Mouse (Mus musculus) gastrocnemius, adult 2 months (tissue): ENCODE data around the gene Aagab. TPM values are rescaled to one million over a fixed set of nuclear protein-coding genes. Genes with fewer than 3 reads are reported as not detected.
A peak's percentile ranks its signal among the peaks of the same experiment; 100 is the strongest.

ENCODE experiments used
- DNase-seq: peaks from one replicate; pipeline ENCODE4 v3.0.0; 2022
- H3K27ac ChIP-seq: fragments of 200-600 bp; 2 replicates; pipeline ENCODE4 v1.8.1; 2022; ENCODE audit warnings: mild to moderate bottlenecking
- H3K4me3 ChIP-seq: fragments of 200-600 bp; 2 replicates; pipeline ENCODE4 v1.8.1; 2022; ENCODE audit warnings: mild to moderate bottlenecking, moderate library complexity
- CTCF ChIP-seq: fragments of 200-600 bp; IDR thresholded peaks from 2 replicates; pipeline ENCODE4 v1.8.1; 2022; ENCODE audit warnings: antibody characterized with exemption, mild to moderate bottlenecking, moderate library complexity
- intact Hi-C: fragments of 180-260 bp; cut with DNase I; formaldehyde crosslinking; loops from one replicate; pipeline ENCODE4 v1.15.1; 2025
- long read RNA-seq, 2 experiments: library from polyadenylated mRNA; stranded (forward); transcript quantifications; one replicate each; pipeline ENCODE4 v2.0.0; 2021
- total RNA-seq, 2 experiments: library from RNA; stranded (reverse); gene quantifications; 2 replicates each; pipeline ENCODE4 v1.2.3; 2021

Gene Aagab
- total RNA-seq, result 10 to 100 TPM; 11.1 to 12.2 TPM
- long read RNA-seq, experiment 1, full-length matches to known transcripts, result 30 of 45 reads
- long read RNA-seq, experiment 1, partial matches to known transcripts, result 0 of 45 reads
- long read RNA-seq, experiment 1, other reads (novel, unspliced or antisense), result 15 of 45 reads
- long read RNA-seq, experiment 2, full-length matches to known transcripts, result 31 of 53 reads
- long read RNA-seq, experiment 2, partial matches to known transcripts, result 2 of 53 reads
- long read RNA-seq, experiment 2, other reads (novel, unspliced or antisense), result 20 of 53 reads

- DNase-seq, result peak; percentile 98
- peak within 1 kb of the TSS; percentile 84 for H3K4me3 ChIP-seq
- no peak for TF ChIP-seq CTCF
- intact Hi-C loops, result loop anchor here (5.0 kb wide), 1 partner anchor 155 kb away; the partner anchor contains the start of gene Smad3
- peak within 1 kb of the TSS; percentile 90 for H3K27ac ChIP-seq
Observed at GRCm38 (mm10) chr9:63602043-63602939, at the start of gene Aagab, which contains the start of gene Iqch. Gene Aagab (plus strand): TSS chr9:63602660. Gene Iqch (minus strand): TSS chr9:63602493.

DNA sequence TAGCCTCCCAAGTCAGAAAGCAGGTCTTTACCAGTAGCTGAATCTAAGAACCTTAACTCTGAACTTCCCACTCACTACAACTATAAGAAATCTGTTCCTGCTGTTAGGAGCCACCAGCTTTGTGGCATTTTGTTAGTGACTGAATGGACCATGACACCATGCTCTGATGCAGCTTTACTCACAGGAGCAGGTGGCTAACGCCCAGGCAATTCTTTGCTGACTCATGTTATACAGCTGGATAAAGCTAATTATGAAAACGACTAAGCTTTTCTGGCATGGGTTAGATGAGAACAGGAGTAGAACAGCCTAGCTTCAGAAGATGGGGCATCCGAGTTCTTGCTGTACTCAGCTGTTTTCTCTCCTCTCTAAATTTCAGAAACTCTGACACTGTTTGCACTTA is 48.8 kb upstream of the Aagab start:
- DNase-seq, result no peak
- Histone ChIP-seq H3K4me3 (no peak overlapping the region), H3K27ac (no peak overlapping the region)
- intact Hi-C loops, result no loop called here
- no peak for TF ChIP-seq CTCF

- TF ChIP-seq CTCF, result no peak
- no peak overlapping the region for H3K4me3 ChIP-seq
- intact Hi-C loops, result no loop called here
- H3K27ac ChIP-seq, result no peak overlapping the region
- DNase-seq, result no peak
Observed at GRCm38 (mm10) chr9:63555460-63555990, 46.9 kb upstream of the Aagab start.

GRCm38 (mm10) chr9:63556316-63556715 is 46.1 kb upstream of the Aagab start:
- TF ChIP-seq CTCF, result no peak
- Histone ChIP-seq H3K4me3 (no peak overlapping the region), H3K27ac (no peak overlapping the region)
- intact Hi-C loops, result no loop called here
- DNase-seq, result no peak

DNA sequence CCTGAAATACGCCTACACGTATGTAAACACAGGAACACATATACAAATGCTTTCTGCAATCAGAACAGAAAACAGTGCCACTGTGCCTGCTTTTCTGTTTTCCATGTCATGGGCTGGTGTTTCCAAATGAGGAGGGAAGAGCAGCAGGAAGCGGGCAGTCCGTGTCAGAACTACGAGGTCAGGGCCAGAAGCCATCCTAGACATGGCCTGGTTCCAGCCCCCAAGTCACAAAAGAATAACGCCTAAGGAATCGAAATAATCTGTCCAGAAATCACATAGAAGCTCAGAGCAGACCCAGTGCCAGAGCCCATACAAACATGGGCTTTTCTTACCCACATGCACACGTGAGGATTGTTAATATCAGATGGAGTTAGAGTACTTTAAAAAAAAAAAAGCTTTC is 45.5 kb upstream of the Aagab start:
- no peak overlapping the region for H3K27ac ChIP-seq
- H3K4me3 ChIP-seq, result no peak overlapping the region
- intact Hi-C loops, result no loop called here
- no peak for DNase-seq
- no peak for TF ChIP-seq CTCF

- Histone ChIP-seq H3K4me3 (no peak overlapping the region), H3K27ac (no peak overlapping the region)
- intact Hi-C loops, result no loop called here
- no peak for DNase-seq
- no peak for TF ChIP-seq CTCF
Observed at GRCm38 (mm10) chr9:63561931-63562330, 40.5 kb upstream of the Aagab start.

DNA sequence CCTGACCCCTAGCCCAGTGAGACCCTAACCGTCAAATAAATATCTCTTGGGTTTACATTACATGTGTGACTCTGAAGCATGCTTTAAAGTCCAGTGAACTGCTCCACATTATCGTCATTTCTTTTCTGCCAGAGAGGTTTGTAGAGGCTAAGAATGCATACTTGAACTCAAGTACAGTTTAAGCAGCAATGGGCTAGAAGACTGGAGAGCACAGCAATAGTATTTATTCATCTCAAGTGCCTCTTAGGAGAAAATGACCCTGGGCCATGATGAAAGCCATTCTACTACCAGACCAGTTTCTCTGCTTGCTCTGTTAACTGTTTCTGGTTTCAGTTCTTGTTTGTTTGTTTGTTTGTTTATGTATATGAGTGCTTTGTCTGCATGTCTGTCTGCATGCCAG is 39.0 kb upstream of the Aagab start:
- H3K27ac ChIP-seq, result no peak overlapping the region
- intact Hi-C loops, result no loop called here
- DNase-seq, result no peak
- no peak overlapping the region for H3K4me3 ChIP-seq
- no peak for TF ChIP-seq CTCF

DNA sequence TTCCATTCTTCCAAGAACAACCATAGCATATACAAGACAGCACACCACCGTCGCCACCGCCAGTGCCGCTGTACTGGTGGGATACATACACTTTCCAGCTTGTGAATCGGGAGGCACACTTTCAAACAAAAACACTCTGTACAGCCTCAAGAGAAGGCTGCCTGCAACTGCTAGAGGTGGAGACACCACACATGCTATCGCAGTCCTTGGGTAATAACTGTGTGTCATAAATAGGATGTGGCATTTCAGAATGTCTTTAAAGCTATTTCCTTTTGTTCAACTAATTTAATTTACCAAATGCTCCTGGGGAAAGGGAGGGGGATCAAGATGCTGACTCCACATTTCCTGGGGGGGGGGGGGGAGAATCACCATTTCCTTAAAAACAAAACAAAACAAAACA is 34.1 kb upstream of the Aagab start:
- TF ChIP-seq CTCF, result no peak
- Histone ChIP-seq H3K4me3 (no peak overlapping the region), H3K27ac (no peak overlapping the region)
- no peak for DNase-seq
- intact Hi-C loops, result no loop called here

GRCm38 (mm10) chr9:63568808-63569207 is 33.7 kb upstream of the Aagab start:
- no peak for TF ChIP-seq CTCF
- no peak for DNase-seq
- intact Hi-C loops, result no loop called here
- Histone ChIP-seq H3K27ac (no peak overlapping the region), H3K4me3 (no peak overlapping the region)

DNA sequence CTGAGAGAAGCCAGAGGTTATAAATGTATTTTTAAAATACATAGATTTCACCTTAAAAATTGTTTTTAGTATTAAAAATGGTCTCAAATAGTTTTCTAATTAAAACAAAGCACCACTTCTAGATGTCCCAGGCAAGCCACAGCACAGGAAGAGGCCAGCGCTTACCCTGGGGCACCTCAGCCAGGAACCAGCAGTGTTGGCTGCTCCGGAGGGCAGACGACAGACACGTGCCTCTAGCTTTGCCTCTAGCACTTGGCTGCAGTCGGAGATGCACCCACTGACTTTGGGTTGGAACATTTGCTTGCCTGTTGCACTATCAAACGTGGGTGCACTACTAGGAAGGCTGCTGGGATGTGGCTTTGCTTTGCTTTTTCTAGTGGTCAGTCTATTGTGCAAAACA is 30.6 kb upstream of the Aagab start:
- no peak overlapping the region for H3K27ac ChIP-seq
- H3K4me3 ChIP-seq, result no peak overlapping the region
- no peak for TF ChIP-seq CTCF
- no peak for DNase-seq
- intact Hi-C loops, result no loop called here

- H3K27ac ChIP-seq, result no peak overlapping the region
- DNase-seq, result no peak
- intact Hi-C loops, result loop anchor here (1.0 kb wide), 1 partner anchor 271 kb away; no protein-coding TSS in a partner anchor
- H3K4me3 ChIP-seq, result no peak overlapping the region
- peak; percentile 51 for TF ChIP-seq CTCF
Observed at GRCm38 (mm10) chr9:63572874-63573273, 29.6 kb upstream of the Aagab start.

DNA sequence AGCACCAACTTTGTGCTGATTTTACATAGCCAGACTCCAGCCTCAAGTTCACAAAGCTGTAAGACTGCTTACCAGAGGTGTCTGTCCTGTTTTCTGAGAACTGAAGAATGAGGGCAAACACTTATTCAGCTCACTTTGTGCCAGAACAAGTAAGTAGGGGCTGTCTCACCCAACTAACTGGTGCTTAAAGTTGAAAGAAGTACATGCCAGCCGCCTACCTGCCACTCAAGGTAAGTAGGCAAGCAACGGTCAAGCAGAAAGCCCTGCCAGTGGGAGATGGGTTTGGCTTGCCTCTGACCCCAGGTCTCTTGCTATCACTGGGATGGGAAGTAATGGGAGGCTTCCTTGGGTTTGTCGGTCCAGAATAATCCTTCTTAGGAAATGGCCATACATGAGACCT is 25.0 kb upstream of the Aagab start:
- Histone ChIP-seq H3K27ac (no peak overlapping the region), H3K4me3 (no peak overlapping the region)
- intact Hi-C loops, result no loop called here
- DNase-seq, result no peak
- no peak for TF ChIP-seq CTCF

DNA sequence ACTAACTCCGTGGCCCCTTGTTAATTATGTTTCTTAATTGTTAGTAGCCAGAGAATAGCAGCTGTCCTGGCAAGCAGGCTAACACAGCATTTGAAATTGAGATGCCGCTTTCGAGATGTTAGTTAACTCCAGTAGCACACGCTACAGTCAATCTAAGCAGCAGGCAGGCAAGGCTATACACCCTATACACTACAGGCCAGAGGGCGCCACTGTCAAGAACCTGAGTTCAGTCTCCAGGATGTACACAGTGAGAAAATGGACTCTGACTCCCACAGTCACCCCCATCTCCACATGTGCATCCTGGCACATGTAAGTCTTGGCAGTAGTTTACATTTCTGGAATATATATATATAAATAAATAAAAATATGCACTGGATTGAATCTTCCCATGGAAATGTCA is 22.8 kb upstream of the Aagab start:
- TF ChIP-seq CTCF, result peak; percentile 23
- no peak for DNase-seq
- intact Hi-C loops, result no loop called here
- H3K27ac ChIP-seq, result no peak overlapping the region
- no peak overlapping the region for H3K4me3 ChIP-seq
